Mouse (Mus musculus) NIH3T3 (cell line): ENCODE measurements around the gene Ptpn9.

Experiments used
- DNase-seq: peaks from one replicate; pipeline ENCODE4 v3.0.0-alpha.2; 2012; ENCODE audit warnings: low read depth

The Ptpn9 gene

DNA sequence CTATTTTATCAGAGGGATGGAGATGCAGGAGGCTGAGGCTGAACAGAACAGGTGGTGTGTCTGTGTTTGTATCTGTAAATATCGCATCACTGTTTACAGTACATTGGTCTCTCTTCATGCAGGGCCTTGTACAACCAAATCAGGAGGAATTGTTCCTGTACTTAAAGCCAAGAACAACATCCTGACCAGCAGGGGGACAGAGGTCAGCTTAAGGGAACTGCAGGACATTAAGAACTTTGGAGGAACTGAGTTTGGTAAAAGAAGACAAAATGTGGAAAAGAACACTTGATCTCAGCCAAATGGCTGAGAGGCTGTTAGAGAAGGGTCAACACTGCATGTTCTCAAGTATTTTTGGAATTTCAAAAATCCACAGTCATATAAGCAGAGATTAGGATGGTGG, 20.0 kb downstream of the Ptpn9 start:
- no peak for DNase-seq

DNA sequence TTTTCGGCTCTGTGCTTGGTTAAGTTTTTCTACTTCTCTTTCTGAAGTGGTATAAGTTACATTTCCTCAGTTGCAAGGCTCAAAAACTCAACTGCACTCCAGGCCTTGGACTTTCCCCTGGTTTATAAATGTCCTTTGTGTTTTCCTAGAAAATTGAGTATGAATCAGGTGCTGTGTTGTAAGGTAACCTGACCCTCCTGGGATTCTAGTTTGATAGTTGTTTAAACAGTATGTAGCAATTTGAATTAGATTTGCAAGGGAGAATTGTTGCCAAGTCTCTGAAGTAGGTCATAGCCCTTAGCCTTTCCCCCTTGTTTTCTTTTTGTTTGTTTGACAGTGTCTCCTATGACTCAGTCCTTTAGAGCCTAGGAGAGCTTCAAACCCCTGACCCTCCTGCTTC, 22.9 kb downstream of the Ptpn9 start:
- peak; percentile 8 for DNase-seq

DNA sequence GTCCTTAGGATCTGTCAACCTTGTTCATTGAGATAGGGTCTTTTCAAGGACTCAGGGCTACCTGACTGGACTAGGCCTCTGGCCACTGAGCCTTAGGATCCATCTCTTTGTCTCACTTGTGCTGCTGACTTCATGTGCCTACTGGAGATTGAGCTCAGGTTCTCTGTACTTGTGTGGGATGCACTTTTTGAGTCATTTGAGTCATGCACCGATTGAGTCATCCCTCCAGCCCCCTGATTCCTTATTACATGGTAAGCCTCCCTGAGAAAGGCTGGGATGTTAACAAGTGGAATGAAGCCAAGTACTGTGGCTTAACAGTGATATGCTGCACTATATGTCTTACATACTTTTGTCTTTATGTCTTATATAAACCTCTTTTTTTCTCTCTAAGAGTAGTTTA, 37.0 kb downstream of the Ptpn9 start:
- DNase-seq, result peak; percentile 73

DNA sequence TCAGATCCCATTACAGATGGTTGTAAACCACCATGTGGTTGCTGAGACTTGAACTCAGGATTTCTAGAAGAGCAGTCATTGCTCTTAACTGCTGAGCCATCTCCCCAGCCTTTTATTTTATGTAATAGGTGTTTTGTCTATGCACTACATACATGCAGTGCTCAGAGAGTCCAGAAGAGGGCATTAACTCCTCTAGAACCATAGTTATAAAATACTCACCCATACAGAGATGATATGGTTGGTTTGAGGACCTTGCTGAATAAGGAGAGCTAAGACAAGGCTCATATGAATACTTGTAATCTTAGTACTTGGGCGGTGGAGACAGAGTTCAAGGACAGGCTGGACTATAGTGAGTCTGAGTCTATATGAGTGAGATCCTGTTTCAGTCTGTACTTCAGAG, 61.5 kb downstream of the Ptpn9 start:
- peak; percentile 82 for DNase-seq

DNA sequence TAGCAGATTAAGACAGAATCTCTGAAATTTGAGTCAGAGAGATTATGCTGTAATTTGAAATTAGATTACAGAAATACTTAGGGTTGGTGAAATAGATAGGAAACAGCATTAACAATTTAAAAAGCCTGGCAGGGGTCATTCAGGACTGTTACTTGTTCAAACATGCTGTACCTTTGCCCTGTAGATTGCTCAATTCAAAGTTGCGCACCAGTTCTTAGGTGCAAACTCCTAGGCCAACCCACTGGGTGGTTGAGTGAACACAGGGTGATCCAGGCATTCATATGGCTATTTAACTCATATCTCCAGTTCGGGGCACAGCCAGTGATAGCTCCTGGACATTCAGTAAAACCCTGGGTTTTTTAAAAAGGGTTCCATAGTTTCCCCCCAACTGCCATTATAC, 69.4 kb downstream of the Ptpn9 start:
- no peak for DNase-seq

DNA sequence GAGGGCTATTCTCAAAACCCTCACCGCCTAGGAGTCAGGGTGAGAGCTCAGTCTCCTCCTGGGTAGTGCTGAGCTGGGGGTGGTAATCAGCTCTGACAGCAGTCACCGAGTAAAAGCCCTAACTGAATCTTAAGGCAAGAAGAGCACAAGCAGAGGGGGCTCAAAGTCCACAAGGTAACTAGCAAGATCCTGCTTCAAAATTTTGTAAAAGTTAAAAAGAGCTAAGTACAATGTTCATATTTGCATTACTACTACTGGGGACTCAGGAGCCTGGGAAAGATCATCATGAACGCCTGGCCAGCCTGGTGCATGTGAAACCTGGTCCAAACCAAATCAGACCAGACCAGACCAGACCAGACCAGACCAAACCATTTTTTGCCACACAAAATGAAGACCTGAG, 73.5 kb downstream of the Ptpn9 start:
- DNase-seq, result no peak

DNA sequence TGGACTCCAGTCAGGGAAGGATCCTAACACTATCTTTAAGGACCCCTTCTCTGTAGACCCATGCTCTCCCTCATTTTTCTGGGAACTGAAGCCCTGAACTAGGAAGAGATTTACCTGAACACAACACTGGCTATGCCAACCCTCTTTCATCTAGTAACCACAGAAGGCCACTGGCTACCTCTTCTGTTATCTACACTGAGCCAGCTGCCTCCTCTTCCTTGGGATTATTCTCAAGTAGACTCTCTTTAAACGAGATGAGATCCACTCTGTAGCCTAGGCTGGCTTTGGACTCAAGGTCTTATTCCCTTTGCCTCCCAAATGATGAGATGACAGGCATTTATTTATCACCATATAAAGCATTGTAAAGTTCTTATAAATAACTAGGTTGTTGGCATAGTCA, 75.5 kb downstream of the Ptpn9 start:
- no peak for DNase-seq

DNA sequence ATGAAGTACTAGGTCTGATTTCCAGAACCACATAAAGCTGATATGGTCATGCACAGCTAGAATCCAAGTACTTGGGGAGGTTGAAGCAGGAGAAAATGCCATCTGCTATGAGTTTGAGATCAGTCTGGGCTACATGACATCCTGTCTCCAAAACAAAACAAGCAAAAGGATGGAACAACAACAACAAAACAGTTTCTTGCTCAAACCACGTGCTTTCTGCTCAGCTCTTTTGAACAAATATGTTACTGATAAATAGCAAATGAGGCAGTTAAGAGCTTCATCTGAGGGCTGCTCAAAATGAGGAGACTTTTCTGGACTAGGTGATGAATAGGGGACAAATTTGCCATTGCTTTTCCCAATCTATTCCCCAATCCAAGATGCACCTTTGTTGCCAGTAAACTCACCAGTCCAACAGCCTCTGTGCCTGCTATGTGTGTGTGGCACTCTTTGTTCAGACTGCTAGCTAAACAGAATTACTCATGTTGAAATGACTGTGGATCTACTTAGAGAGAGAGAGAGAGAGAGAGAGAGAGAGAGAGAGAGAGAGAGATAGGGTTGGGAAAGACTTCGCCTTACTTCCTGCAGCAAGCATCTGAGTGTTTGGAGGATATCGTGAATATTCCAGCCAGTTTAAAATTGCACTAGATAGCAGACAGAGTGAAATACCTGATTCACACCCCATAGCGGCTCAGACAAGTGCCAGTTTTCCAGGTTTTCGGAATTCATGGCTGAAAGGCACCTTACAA, 76.2 kb downstream of the Ptpn9 start:
- peak; percentile 12 for DNase-seq

DNA sequence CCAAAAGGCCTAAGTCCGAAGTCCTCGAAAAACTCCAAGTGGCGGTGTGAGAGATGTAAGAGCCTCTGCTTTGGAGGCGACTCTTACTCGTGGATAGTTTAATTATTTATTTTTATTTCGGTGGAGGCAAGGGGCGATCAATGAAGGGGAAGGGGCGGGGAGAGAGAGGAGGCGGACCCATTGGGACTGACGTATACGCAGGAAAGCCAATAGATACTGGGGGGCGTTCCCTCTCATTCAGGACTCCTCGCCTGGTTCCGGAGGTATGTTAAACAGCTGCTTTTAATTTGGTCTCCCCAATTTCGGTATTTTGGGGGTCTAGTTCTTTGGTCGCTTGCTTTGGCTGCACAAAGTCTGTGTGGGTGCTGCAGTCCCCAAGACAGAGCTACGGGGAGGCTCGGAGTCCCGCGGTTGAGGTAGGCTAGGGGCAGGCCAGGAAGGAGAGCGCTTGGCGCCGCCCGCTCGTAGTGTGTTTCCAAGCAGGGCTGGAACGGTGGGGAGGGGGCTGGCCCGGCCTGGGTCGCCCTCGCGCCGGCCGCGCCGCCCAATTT, 77.2 kb downstream of the Ptpn9 start, which contains the start of gene Sin3a:
TSS of gene Sin3a (plus strand) at position 240 of the 551 bp plus-strand sequence.
- DNase-seq, result peak; percentile 80

DNA sequence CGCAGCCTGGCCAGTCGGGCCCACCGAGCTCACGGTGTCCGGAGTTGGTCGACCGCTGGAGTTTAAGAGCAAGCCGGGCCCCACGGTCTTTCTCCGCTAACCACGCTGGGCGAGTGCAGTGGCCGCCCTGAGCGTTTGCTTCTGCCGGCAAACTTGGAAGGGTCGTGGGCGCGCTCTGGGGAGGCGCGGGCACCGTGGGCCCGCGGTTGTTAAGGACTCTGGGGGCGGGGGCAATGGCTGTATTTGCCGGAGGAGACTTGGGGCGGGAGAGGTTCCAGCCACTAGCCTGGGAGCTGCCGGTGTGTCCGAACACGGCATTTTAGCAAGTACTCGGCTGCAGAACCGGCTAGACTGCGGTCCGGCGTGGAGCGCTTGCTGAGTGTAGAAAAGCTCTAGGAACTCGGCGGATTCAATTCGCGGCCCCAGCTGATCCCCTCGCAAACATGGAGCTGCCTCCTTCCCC, 77.8 kb downstream of the Ptpn9 start:
- no peak for DNase-seq

DNA sequence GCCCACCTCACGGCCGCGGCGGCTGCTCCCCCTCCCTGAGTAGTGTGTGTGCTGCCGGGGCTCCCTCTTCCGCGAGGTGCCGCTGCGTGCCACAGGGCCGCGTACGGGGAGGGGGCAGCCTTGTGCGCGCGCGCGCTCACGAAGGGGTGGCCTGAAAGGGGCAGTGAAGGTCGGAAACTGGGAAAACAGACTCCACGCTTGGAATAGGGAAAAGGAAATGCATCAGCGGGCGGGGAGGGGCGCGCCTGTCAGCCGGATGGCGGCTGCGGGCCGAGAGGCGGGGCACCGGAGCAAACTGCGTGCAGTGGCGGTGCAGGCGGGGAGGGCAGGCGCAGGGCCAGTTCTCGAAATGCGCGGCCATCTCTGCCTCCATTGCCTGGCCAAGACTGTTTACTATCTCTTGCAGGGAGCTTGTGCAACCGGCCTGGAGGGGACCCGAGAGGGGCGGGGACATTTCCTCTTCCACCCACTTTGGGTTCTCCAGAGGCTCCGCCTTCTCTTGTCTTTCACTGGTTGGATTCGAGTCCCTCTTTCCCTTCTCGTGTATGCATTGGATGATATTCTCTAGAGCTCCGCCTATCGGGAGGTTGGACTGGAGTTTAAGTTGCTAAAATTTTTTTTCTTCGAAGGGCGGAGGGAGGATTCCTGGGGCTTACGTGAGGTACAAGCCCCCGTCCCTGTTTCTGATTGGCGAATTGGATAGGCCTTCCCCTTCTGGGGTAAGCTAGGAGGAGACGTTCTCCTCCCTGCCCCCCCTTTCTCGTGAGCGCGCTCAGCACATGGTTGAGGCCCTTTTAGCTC, 78.5 kb downstream of the Ptpn9 start:
- DNase-seq, result peak; percentile 98

DNA sequence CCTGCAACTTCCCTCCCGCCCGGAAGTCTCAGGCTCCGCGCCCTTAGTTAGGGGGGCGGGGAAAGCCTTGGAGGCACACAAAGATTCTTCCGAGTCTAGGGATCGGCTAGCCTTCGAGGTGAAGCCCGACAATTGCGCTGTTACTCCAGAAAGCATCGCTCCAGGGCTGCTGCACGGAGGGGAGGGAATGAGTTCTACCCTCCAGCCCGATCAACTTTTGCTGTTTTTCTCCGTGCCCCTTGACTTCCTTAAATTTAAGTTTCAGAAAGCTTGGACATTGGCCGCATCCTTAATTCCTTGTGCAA, 79.0 kb downstream of the Ptpn9 start:
- no peak for DNase-seq

DNA sequence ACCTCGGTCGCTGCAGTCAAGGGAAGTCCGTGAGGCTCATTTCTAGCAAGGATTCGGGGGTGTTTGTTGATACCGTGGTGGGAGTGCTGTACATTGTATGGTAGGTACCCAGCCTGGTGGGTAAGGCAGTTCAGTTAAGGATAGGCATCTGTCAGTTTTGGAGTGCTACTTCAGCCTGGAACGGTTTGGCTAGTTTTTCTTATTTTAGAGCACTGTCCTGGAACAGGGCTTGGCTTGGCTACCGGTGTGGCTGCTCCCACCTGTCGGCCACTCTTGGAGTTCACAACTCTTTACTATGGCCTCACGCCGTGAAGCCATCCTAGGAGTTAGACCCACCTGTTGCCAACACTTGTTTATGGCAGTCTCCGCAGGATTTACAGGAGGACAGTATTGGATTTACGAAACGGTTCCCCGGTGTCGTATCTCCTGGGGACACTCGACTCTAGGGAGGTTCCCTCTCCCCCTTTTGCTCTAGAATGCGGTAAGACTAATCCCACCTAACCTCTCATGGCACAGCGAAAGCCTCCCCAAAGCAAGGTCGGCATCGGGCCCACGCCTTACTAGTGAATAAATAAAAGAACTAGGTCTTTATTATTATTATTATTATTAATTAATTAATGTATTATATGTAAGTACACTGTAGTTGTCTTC, 79.6 kb downstream of the Ptpn9 start:
- DNase-seq, result peak; percentile 54

DNA sequence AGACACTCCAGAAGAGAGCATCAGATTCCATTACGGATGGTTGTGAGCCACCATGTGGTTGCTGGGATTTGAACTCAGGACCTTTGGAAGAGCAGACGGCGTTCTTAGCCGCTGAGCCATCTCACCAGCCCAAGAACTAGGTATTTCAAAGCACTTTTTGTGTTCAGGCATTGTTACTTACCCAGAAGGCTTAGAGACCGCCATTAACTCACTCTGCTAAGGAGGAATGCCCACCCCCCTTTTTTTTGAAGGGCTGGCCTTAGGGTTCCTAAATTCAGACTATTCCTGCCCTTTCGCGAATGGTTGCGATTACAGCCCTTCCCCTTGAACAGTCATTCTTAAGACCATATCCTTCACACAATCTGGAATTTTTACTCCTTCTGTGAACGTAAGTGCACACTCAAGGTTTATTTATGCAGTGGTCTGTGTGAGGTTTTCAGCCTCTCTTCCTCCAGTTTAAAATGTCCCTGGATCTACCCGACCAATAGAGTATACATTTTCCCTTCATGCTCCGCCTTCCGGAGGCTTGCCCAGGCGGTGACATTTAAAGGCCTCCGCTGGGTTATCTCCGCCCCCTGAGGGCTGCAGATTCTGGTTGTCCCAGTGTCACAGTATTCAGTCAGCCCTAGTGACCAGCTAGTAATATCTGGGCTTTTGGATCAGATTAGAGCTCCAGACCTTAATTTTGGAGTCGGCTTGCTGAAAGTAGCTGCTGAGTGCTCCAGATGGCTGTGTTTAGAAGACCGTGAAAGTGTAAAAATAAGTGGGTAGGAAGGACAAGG, 80.3 kb downstream of the Ptpn9 start:
- peak; percentile 77 for DNase-seq

DNA sequence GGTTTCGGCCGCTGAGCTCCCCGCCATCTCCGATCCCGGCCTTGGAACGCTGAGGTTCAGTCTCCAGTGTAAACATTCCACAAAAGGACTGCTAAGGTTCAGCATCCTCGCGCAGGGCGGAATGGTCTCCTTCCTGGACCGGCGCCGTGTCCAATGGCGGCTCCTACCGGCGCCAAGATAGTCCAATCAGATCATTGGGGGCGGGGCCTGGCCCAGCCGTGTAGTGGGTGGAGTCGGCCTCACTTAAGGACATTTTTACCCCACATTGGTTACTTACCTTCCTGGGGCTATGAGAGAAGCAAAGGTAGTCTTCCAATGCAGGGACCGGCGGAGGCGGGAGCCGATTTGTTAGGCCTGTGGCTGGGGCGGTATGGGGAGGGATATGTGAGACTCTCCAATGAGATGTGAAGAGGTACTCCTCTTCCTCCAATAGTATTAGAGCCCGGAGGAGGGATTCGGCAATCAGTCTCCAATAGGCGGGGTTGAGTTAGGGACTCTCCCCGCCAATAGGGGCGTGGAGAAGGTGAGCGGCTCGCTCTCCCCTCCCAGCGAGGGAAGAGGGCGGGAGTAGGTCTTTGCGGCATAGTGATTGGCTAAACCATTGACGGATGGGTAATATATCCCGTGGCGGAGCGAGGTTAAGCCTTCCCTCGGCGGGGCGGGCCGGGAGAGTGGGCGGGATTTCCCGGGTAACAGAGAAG, 81.1 kb downstream of the Ptpn9 start:
- peak; percentile 97 for DNase-seq

DNA sequence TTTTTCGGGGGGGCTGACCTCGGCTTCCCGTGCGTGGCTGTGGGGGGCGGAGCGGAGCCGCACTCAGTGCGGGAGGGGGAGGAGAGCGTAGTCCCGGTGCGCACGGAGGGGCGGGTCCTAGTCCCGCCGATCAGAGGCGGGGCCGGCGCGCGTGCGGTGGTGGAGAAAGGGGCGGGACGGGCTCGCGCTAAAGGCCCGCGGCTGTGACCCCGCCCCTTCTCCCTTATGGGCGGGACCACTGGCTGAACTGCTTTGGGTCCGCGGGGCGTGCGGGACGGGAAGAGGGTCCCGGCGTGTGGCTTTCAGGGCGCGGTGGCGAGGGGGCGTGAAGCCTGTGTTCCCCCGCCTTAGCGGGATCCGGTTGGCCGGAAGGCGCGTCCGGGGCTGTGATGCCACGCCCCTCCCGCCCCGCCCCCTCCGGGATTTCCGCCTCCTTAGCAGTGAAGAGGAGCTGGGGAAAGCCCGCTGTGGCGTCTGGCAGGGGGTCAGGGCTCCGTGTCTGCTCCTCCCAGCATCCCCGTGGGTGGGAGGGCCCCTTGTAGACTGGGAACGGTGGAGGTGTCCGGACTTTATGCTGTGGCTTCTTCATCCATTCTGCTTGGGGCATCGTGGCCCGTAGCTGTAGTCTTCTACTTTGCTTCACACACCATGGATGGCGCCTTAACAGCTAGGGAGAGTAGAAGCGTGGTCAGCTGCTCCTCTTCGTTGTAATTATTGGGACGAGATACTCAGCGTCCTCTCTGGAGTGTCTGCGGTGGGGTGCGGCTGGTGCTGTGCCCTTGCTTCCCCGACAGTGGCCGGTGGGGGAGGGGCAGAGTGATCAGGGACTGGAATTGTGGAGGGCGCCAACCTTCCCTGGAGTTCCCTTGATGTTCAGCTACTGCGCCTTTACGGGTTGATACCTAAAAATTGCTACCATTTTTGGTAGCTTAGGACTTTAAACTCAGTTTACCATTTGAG, 82.3 kb downstream of the Ptpn9 start:
- DNase-seq, result peak; percentile 90

DNA sequence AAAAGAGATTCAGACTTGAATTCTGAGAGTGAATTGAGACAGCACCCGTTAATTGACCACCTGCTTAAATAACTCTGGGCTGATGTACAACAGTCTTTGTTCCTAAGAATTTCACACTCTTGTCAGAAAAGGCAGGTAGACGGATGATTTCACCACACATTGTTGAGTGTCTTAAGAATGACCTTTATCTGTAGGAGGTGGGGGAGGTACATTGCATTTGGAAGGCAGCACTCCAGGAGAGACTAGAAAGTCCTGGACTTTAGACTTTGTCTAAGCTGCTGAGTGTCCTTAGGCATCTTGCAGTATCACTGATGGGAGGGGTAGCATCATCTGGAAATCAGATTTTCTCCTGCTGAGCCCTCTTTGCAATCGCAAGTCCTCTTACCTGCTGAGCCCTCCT, 87.5 kb downstream of the Ptpn9 start:
- DNase-seq, result no peak
